Mouse (Mus musculus) myocyte (in vitro differentiated cells): Measurements from ENCODE around the gene Rps6kb2. TPM values are rescaled to one million over a fixed set of nuclear protein-coding genes. Genes with fewer than 3 reads are reported as not detected.

Experiments used
- H3K27me3 ChIP-seq: one replicate; pipeline ENCODE4 v1.6.1; 2011; ENCODE audit not compliant: control insufficient read depth, insufficient read depth, insufficient read length
- H3K36me3 ChIP-seq: one replicate; pipeline ENCODE4 v1.6.1; 2011; ENCODE audit not compliant: control insufficient read depth, insufficient read depth
- H3K4me2 ChIP-seq: one replicate; pipeline ENCODE4 v1.6.1; 2011; ENCODE audit warnings: low read depth, control low read depth
- H3K4me3 ChIP-seq: one replicate; pipeline ENCODE4 v1.5.1; 2011; ENCODE audit warnings: mild to moderate bottlenecking, control low read depth, moderate library complexity
- H3K79me2 ChIP-seq: one replicate; pipeline ENCODE4 v1.6.1; 2011; ENCODE audit not compliant: control insufficient read depth, insufficient read depth
- H3ac ChIP-seq: one replicate; pipeline ENCODE4 v1.6.1; 2011; ENCODE audit not compliant: control insufficient read depth, insufficient read length
- CEBPB ChIP-seq: IDR thresholded peaks from 2 replicates; pipeline ENCODE4 v1.6.1; 2011; ENCODE audit warnings: mild to moderate bottlenecking, moderate library complexity; ENCODE audit not compliant: poor library complexity, insufficient read depth, severe bottlenecking
- E2F4 ChIP-seq: IDR thresholded peaks from one replicate; pipeline ENCODE4 v1.6.1; 2011; ENCODE audit warnings: mild to moderate bottlenecking, control low read depth, moderate library complexity; ENCODE audit not compliant: insufficient read depth
- MAX ChIP-seq: IDR thresholded peaks from one replicate; pipeline ENCODE4 v1.6.1; 2011; ENCODE audit warnings: low read depth, mild to moderate bottlenecking, control low read depth
- MYOD1 ChIP-seq, 3 experiments: IDR thresholded peaks; one replicate each; pipeline ENCODE4 v1.6.1; 2011; ENCODE audit warnings: control low read depth in 2 of 3, low read depth in 2 of 3, mild to moderate bottlenecking in 2 of 3, moderate library complexity in 1 of 3; ENCODE audit not compliant: insufficient read length in 2 of 3, control insufficient read depth in 1 of 3
- MYOG ChIP-seq, 3 experiments: IDR thresholded peaks; one replicate each; pipeline ENCODE4 v1.6.1; 2011; ENCODE audit warnings: control low read depth in 2 of 3, low read depth in 2 of 3, mild to moderate bottlenecking in 2 of 3; ENCODE audit not compliant: insufficient read length in 2 of 3, control insufficient read depth in 1 of 3, insufficient read depth in 1 of 3
- POLR2A ChIP-seq: IDR thresholded peaks from one replicate; pipeline ENCODE4 v1.6.1; 2011; ENCODE audit warnings: low read depth, mild to moderate bottlenecking, control low read depth, moderate library complexity; ENCODE audit not compliant: insufficient read length
- POLR2AphosphoS2 ChIP-seq: IDR thresholded peaks from one replicate; pipeline ENCODE4 v1.6.1; 2011; ENCODE audit warnings: low read depth, control low read depth; ENCODE audit not compliant: insufficient read length
- REST ChIP-seq: IDR thresholded peaks from one replicate; pipeline ENCODE4 v1.6.1; 2011; ENCODE audit warnings: mild to moderate bottlenecking, control low read depth, moderate library complexity; ENCODE audit not compliant: insufficient read depth, insufficient read length
- SRF ChIP-seq: IDR thresholded peaks from one replicate; pipeline ENCODE4 v1.6.1; 2011; ENCODE audit warnings: low read depth; ENCODE audit not compliant: control insufficient read depth, insufficient read length
- TCF12 ChIP-seq: IDR thresholded peaks from one replicate; pipeline ENCODE4 v1.6.1; 2011; ENCODE audit warnings: mild to moderate bottlenecking, control low read depth; ENCODE audit not compliant: poor library complexity, insufficient read depth, severe bottlenecking
- TCF3 ChIP-seq: IDR thresholded peaks from one replicate; pipeline ENCODE4 v1.6.1; 2011; ENCODE audit warnings: low read depth, control low read depth; ENCODE audit not compliant: insufficient read length
- USF1 ChIP-seq: IDR thresholded peaks from one replicate; pipeline ENCODE4 v1.6.1; 2011; ENCODE audit warnings: low read depth, mild to moderate bottlenecking, control low read depth, moderate library complexity
- polyA plus RNA-seq: library from polyadenylated mRNA; unstranded; fragments of >200 nt; fragmentation: generic; extraction: Trizol; gene quantifications from one replicate; pipeline ENCODE4 v1.2.1, GENCODE M21; 2012; ENCODE audit warnings: missing spikeins

Gene Rps6kb2
- polyA plus RNA-seq, 1 experiment: 42.0 TPM

DNA sequence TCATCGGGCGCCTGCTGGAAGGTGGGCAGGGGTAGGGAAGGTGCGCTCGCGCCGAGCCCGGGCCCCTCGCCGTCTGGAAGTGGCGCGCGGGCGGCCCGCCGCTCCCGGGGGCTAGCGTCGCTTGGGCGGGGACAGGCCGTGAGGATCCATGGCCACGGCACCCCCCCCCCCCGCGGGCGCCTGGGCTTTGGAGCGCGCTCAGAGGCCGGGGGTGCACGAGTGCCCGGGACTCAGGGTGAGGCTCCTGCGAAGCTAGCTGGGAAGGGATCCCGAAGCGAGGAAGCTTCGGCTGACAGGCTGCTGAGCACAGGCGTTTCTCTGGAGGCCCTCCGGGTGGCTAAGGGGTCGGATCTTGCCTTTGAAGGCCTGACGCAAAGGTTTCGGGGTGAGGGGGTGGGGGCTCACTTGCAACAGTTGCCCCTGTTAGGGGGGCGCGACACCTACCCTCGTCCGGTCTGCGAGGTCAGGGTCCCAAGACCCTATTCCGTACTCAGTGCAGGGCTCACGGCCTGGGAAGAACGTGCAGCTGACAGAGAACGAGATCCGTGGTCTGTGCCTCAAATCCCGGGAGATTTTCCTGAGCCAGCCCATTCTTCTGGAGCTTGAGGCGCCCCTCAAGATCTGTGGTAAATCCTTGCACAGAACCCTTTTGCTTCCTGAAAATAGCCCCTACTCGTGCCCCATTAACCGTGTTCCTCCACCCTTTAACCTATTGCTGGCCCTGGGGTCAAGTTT, 29.3 kb upstream of the Rps6kb2 start:
- Histone ChIP-seq H3K4me2 (peak overlapping the region; percentile 99), H3K36me3 (peaks cover 21% of the 10 kb centered on the region), H3ac (peak overlapping the region; percentile 73), H3K27me3 (no peaks in the 10 kb centered on the region), H3K4me3 (peak overlapping the region; percentile 94), H3K79me2 (peaks cover 18% of the 10 kb centered on the region)
- TF ChIP-seq TCF3: no peak
- TF ChIP-seq CEBPB: no peak
- no peak for TF ChIP-seq POLR2AphosphoS2
- TF ChIP-seq TCF12: no peak
- no peak for TF ChIP-seq MYOG (IDR thresholded peaks at IDR 0.05; ENCODE audit: control insufficient read depth in 1 of 3, insufficient read depth in 1 of 3, insufficient read length in 2 of 3, low read depth in 2 of 3)
- TF ChIP-seq MYOD1 (IDR thresholded peaks at IDR 0.05; ENCODE audit: control insufficient read depth in 1 of 3, insufficient read length in 2 of 3, low read depth in 2 of 3): no peak
- no peak for TF ChIP-seq MAX
- no peak for TF ChIP-seq REST
- no peak for TF ChIP-seq E2F4
- no peak for TF ChIP-seq POLR2A
- TF ChIP-seq SRF: no peak
- TF ChIP-seq USF1: no peak

DNA sequence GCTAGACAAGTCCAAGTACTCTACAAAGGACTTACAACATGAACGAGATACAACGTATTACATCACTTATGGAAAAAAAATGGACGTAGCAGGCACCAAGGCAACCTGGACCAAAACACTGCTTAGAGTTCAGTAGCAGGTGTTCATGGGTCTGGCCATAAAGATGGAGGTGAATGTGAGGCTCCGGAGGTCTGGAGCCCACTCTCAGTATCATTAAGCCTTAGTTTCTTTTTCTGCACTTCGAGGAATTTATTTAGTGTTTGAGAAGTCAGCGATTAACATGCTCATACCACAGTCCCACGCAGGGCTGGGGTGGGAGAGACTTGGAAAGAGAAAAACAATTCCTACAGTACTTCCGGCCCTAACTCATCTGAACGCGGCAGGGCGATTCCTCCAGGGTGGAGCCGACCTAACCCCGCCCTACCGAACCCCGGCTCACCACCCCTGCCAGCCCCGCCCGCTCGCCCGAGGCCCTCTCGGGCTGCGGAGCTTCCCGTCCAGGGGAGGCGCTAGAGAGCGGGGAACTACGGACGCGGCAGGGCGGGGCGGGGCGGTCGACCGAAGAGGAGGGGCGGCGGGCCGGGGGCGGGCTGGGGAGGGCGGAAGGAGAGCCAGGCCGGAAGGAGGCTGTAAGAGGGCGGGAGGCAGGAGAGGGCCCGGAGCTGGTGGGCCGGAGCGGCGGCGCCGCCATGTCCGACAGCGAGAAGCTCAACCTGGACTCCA, 28.5 kb upstream of the Rps6kb2 start, which contains the start of gene Ppp1ca:
TSS of gene Ppp1ca (plus strand) at position 538 of the 723 bp plus-strand sequence.
- peak within 1 kb of the TSS; percentile 94 for H3K4me3 ChIP-seq
- H3K36me3 ChIP-seq: peaks cover 18% of the 10 kb centered on the region

DNA sequence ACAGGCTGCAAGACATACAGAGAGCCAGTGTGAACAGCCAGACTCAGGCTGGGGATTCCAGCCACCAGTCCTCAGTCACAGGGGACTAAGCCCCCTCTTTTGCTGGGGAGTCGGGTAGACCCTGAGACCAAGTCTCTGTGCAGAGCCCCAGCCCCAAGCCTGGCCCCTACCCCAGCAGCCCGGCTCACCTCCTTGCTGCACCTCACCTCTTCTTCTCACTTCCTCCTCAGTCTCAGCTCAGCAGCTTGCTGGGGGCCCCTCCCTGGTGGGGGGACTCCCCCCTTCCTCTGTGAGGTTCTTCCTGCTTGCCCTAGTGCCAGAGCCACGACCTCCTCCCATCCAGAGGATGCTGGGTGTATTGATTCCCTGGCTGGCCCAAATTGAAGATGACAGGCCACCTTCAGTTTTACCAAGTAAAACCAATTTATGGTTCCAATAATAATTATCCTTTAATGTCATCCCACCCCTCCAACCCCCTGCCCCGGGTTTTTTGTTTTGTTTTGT, 27.7 kb upstream of the Rps6kb2 start, which contains the start of gene Tbc1d10c:
TSS of gene Tbc1d10c (minus strand) at position 454 of the 504 bp plus-strand sequence.
- no peak for TF ChIP-seq SRF
- no peak for TF ChIP-seq MYOD1 (IDR thresholded peaks at IDR 0.05; ENCODE audit: control insufficient read depth in 1 of 3, insufficient read length in 2 of 3, low read depth in 2 of 3)
- TF ChIP-seq POLR2A: no peak
- no peak for TF ChIP-seq MAX
- no peak for TF ChIP-seq MYOG (IDR thresholded peaks at IDR 0.05; ENCODE audit: control insufficient read depth in 1 of 3, insufficient read depth in 1 of 3, insufficient read length in 2 of 3, low read depth in 2 of 3)
- TF ChIP-seq E2F4: no peak
- no peak for TF ChIP-seq REST
- TF ChIP-seq CEBPB: no peak
- no peak for TF ChIP-seq TCF3
- no peak for TF ChIP-seq POLR2AphosphoS2
- TF ChIP-seq TCF12: no peak
- no peak for TF ChIP-seq USF1
- Histone ChIP-seq H3K4me2 (peak within 1 kb of the TSS; percentile 75), H3K27me3 (no peaks in the 10 kb centered on the region), H3K36me3 (peaks cover 16% of the 10 kb centered on the region), H3K79me2 (peaks cover 18% of the 10 kb centered on the region), H3K4me3 (peak within 1 kb of the TSS; percentile 94), H3ac (peak within 1 kb of the TSS; percentile 73)

More for the DNA sequence above, 28.5 kb upstream of the Rps6kb2 start, which contains the start of gene Ppp1ca:
- Histone ChIP-seq H3ac (peak within 1 kb of the TSS; percentile 73), H3K4me2 (peak within 1 kb of the TSS; percentile 99), H3K79me2 (peaks cover 18% of the 10 kb centered on the region), H3K27me3 (no peaks in the 10 kb centered on the region)
- TF ChIP-seq E2F4: no peak
- peak; percentile 90 for TF ChIP-seq POLR2A
- TF ChIP-seq REST: no peak
- TF ChIP-seq CEBPB: no peak
- no peak for TF ChIP-seq TCF12
- no peak for TF ChIP-seq USF1
- TF ChIP-seq TCF3: no peak
- peak in 1 of 3 experiments; percentile 7 for TF ChIP-seq MYOD1 (IDR thresholded peaks at IDR 0.05; ENCODE audit: control insufficient read depth in 1 of 3, insufficient read length in 2 of 3, low read depth in 2 of 3)
- peak; percentile 91 for TF ChIP-seq POLR2AphosphoS2
- TF ChIP-seq SRF: no peak
- TF ChIP-seq MAX: no peak
- no peak for TF ChIP-seq MYOG (IDR thresholded peaks at IDR 0.05; ENCODE audit: control insufficient read depth in 1 of 3, insufficient read depth in 1 of 3, insufficient read length in 2 of 3, low read depth in 2 of 3)

DNA sequence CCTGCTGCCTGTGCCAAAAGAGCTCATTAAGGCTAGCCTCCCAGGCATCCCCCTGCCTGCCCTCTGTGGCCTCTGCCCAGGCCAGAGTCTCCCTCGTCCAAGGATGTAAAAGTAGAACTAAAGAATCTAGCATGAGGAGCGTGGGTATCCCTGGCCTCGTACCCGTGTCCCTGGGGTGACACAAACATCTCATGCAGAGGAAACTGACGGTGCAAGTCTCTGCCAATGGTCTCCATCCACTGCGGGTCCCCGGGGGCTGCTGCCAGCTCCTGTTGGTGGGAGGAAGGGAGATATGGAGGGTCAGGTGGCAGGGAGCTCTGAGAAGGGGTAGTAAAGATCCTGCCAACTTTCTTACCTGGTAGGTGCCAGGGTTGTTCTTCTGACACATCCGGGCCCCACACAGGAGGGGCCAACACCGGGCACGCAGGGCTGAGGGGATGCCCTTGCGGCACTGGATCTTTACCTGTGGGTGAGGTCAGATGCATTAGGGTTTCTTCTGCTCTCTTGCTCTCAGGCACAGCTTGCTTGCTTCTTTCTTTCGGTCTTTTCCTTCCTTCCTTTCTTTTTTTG, 26.0 kb upstream of the Rps6kb2 start:
- H3K4me2 ChIP-seq: no peak overlapping the region
- TF ChIP-seq POLR2A (no peak), E2F4 (no peak), TCF3 (no peak), USF1 (no peak), CEBPB (no peak), TCF12 (no peak), REST (no peak), POLR2AphosphoS2 (no peak), SRF (no peak), MYOG (IDR thresholded peaks at IDR 0.05; ENCODE audit: control insufficient read depth in 1 of 3, insufficient read depth in 1 of 3, insufficient read length in 2 of 3, low read depth in 2 of 3) (no peak), MAX (no peak), MYOD1 (IDR thresholded peaks at IDR 0.05; ENCODE audit: control insufficient read depth in 1 of 3, insufficient read length in 2 of 3, low read depth in 2 of 3) (no peak)
- H3K4me3 ChIP-seq: no peak overlapping the region
- peaks cover 6% of the 10 kb centered on the region for H3K36me3 ChIP-seq
- no peaks in the 10 kb centered on the region for H3K27me3 ChIP-seq
- H3ac ChIP-seq: no peak overlapping the region
- peaks cover 18% of the 10 kb centered on the region for H3K79me2 ChIP-seq
